Mouse (Mus musculus) kidney, adult 2 months (tissue): ENCODE results near the gene Ap1m2.

Experiments used
- CTCF ChIP-seq: fragments of 200-500 bp; conservative IDR thresholded peaks from 2 replicates; pipeline ENCODE4 v1.5.1; 2011; ENCODE audit warnings: low read depth, mild to moderate bottlenecking, control low read depth, low read length, moderate library complexity, mixed read lengths; ENCODE audit not compliant: insufficient read depth, insufficient read length
- POLR2A ChIP-seq: fragments of 200-500 bp; IDR thresholded peaks from one replicate; pipeline ENCODE4 v1.6.1; 2011; ENCODE audit warnings: low read depth, low read length, control low read depth

DNA sequence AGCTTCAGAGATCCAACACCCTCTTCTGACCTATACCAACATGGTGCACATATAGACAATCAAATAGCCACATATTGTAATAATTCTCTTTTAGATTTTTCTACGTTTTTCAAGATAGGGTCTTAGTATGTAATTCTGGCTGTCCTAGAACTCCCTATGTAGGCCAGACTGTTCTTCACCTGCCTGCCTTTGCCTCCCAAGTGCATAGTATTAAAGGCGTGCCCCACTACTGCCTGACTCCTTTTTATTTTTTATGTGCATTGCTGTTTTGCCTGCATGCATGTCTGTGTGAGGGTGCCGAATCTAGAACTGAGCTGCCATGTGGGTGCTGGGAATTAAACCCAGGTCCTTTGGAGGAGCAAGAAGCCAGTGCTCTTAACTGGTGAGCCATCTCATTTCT lies 19.9 kb downstream of the Ap1m2 start:
- TF ChIP-seq CTCF, result no peak
- no peak for TF ChIP-seq POLR2A
